Mouse (Mus musculus) kidney, postnatal 36 days (tissue): ENCODE results near the gene Gtf2h1.

ENCODE experiments used
- DNase-seq, 2 experiments: peaks; one replicate each; pipeline ENCODE4 v3.0.0; 2021 to 2022; ENCODE audit warnings: mixed read lengths in 2 of 2

Gtf2h1 gene

GRCm38 (mm10) chr7:46853365-46853764 lies 57.5 kb downstream of the Gtf2h1 start:
- no peak for DNase-seq

GRCm38 (mm10) chr7:46855866-46856560 lies 60.1 kb downstream of the Gtf2h1 start:
- no peak for DNase-seq

DNA sequence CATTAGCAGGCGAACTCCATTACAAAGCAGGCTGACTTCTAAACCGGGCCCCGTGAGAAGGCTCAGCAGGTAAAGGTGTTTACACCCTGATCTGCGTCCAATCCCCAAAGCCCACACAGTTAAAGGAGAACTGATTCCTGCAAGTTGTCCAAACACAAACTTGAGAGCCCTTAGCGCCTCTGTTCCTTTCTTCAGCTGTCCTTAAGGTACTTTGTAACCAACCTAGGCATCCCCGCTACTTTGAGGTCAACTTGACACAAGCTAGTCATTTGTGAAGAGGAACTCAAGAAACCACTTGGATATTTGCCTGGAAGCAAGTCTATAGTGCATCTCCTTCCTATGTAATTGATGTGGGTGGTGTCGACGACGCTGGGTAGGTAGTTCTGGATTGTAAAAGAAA lies 61.5 kb downstream of the Gtf2h1 start:
- DNase-seq, result no peak

DNA sequence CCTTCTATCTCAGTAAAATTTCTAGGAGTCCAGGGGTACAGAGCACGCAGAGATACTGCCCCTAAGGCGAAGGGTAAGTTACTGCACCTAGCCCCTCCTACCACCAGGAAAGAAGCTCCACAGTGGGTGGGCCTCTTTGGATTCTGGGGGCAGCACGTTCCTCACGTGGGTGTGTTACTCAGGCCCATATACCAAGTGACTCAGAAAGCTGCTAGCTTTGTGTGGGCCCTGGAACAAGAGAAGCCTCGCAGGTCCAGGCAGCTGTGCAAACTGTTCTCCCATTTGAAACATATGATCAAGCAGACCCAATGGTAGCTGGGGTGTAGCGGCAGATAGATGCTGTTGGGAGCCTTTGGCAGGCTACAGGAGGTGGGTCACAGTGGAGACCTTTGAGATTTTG lies 63.1 kb downstream of the Gtf2h1 start:
- no peak for DNase-seq

GRCm38 (mm10) chr7:46860996-46861395 lies 65.1 kb downstream of the Gtf2h1 start, which contains the start of gene Ldhc:
Gene Ldhc, plus strand, starts transcription at chr7:46861203.
- DNase-seq, result no peak

DNA sequence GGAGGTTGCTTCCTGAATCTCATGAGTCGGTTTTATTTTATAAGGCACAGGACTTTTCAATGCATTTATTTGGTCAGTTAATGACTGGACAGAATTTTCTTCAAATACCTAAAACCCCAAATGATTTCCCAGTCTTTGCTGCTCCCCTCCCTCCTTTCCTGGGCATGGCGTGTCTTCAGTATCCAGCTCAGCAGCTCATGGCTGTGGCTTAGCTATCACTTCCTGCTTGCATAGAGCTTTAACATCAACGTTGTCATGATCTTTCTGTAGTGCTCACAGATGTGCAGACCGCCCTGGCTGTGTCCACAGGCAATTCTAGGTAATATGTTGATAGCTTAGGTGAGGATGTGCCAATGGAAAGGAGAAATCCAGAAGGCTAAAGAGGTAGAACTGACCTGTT lies 76.1 kb downstream of the Gtf2h1 start:
- no peak for DNase-seq
